Mouse (Mus musculus) kidney, adult 2 months (tissue): Measurements from ENCODE around the gene Litaf. TPM values are rescaled to one million over a fixed set of nuclear protein-coding genes. Genes with fewer than 3 reads are reported as not detected.

ENCODE experiments used
- DNase-seq: peaks from one replicate; pipeline ENCODE4 v3.0.0; 2021
- H3K27ac ChIP-seq: fragments of 200-500 bp; 2 replicates; pipeline ENCODE4 v1.5.1; 2012; ENCODE audit warnings: low read depth, low read length, control low read depth, inconsistent platforms; ENCODE audit not compliant: insufficient read depth
- H3K27me3 ChIP-seq: fragments of 200-500 bp; replicated peaks from 2 replicates; pipeline ENCODE4 v1.6.1; 2012; ENCODE audit warnings: mild to moderate bottlenecking, moderate library complexity, low read length, inconsistent platforms; ENCODE audit not compliant: control insufficient read depth, insufficient read depth
- H3K36me3 ChIP-seq: fragments of 200-500 bp; 2 replicates; pipeline ENCODE4 v1.6.1; 2012; ENCODE audit warnings: mild to moderate bottlenecking, moderate library complexity, low read length, inconsistent platforms; ENCODE audit not compliant: control insufficient read depth, insufficient read depth
- H3K4me1 ChIP-seq: fragments of 200-500 bp; 2 replicates; pipeline ENCODE4 v1.6.1; 2011; ENCODE audit warnings: low read length; ENCODE audit not compliant: control insufficient read depth, insufficient read depth
- H3K4me3 ChIP-seq: fragments of 200-500 bp; 2 replicates; pipeline ENCODE4 v1.5.1; 2011; ENCODE audit warnings: mild to moderate bottlenecking, low read depth, low read length, control low read depth; ENCODE audit not compliant: insufficient read depth
- CTCF ChIP-seq: fragments of 200-500 bp; conservative IDR thresholded peaks from 2 replicates; pipeline ENCODE4 v1.5.1; 2011; ENCODE audit warnings: low read depth, mild to moderate bottlenecking, control low read depth, low read length, moderate library complexity, mixed read lengths; ENCODE audit not compliant: insufficient read depth, insufficient read length
- POLR2A ChIP-seq: fragments of 200-500 bp; IDR thresholded peaks from one replicate; pipeline ENCODE4 v1.6.1; 2011; ENCODE audit warnings: low read depth, low read length, control low read depth
- WGBS: fragments of 180-500 bp; shearing (Covaris S2); methylation state at CpG from one replicate; pipeline ENCODE4 v1.1.7; 2018; 5-methylcytosine and 5-hydroxymethylcytosine counted together
- polyA plus RNA-seq: library from polyadenylated mRNA; depleted of rRNA; stranded (reverse); fragments of >200 nt; gene quantifications from 2 replicates; pipeline ENCODE4 v1.2.3, GENCODE M21; 2012

The Litaf gene
- polyA plus RNA-seq, 1 experiment: 125 TPM

- Histone ChIP-seq H3K27ac (no peak overlapping the region), H3K4me1 (peaks cover 3% of the 10 kb centered on the region; the same call in 1 of the 2 replicates), H3K36me3 (no peaks in the 10 kb centered on the region), H3K4me3 (no peak overlapping the region), H3K27me3 (no peaks in the 10 kb centered on the region)
- DNase-seq: no peak
- 40% methylated on average over 3 of the region's 3 CpGs for WGBS
- TF ChIP-seq CTCF: no peak
- TF ChIP-seq POLR2A: no peak
Measured at GRCm38 (mm10) chr16:10947724-10948123, 118.2 kb downstream of the Litaf start.

GRCm38 (mm10) chr16:10945381-10946127, 120.4 kb downstream of the Litaf start:
- 88% methylated on average over 7 of the region's 7 CpGs for WGBS
- TF ChIP-seq CTCF (no peak), POLR2A (no peak)
- Histone ChIP-seq H3K27me3 (no peaks in the 10 kb centered on the region), H3K4me3 (no peak overlapping the region), H3K4me1 (peaks cover 3% of the 10 kb centered on the region; the same call in 1 of the 2 replicates), H3K36me3 (no peaks in the 10 kb centered on the region), H3K27ac (no peak overlapping the region)
- no peak for DNase-seq

GRCm38 (mm10) chr16:10944545-10944944, 121.4 kb downstream of the Litaf start:
- no peak for TF ChIP-seq CTCF
- Histone ChIP-seq H3K4me1 (peaks cover 3% of the 10 kb centered on the region; the same call in 1 of the 2 replicates), H3K27ac (no peak overlapping the region), H3K27me3 (no peaks in the 10 kb centered on the region), H3K4me3 (no peak overlapping the region), H3K36me3 (no peaks in the 10 kb centered on the region)
- DNase-seq: no peak
- 79% methylated on average over 7 of the region's 7 CpGs for WGBS

- Histone ChIP-seq H3K27me3 (no peaks in the 10 kb centered on the region), H3K27ac (no peak overlapping the region), H3K36me3 (no peaks in the 10 kb centered on the region), H3K4me1 (peaks cover 3% of the 10 kb centered on the region; the same call in 1 of the 2 replicates), H3K4me3 (no peak overlapping the region)
- TF ChIP-seq CTCF: no peak
- TF ChIP-seq POLR2A: no peak
- DNase-seq: no peak
- WGBS: 63% methylated on average over 5 of the region's 5 CpGs
Measured at GRCm38 (mm10) chr16:10943257-10943656, 122.7 kb downstream of the Litaf start.

- no peak for DNase-seq
- Histone ChIP-seq H3K27me3 (no peaks in the 10 kb centered on the region), H3K4me3 (no peak overlapping the region), H3K27ac (no peak overlapping the region), H3K4me1 (peaks cover 3% of the 10 kb centered on the region; the same call in 1 of the 2 replicates), H3K36me3 (no peaks in the 10 kb centered on the region)
- 91% methylated on average over 2 of the region's 2 CpGs for WGBS
- no peak for TF ChIP-seq POLR2A
- no peak for TF ChIP-seq CTCF
Measured at GRCm38 (mm10) chr16:10940661-10941060, 125.3 kb downstream of the Litaf start.

GRCm38 (mm10) chr16:10939932-10940331, 126.0 kb downstream of the Litaf start:
- no peak for DNase-seq
- Histone ChIP-seq H3K27ac (no peak overlapping the region), H3K4me1 (peaks cover 3% of the 10 kb centered on the region; the same call in 1 of the 2 replicates), H3K4me3 (no peak overlapping the region), H3K36me3 (no peaks in the 10 kb centered on the region), H3K27me3 (no peaks in the 10 kb centered on the region)
- no peak for TF ChIP-seq CTCF
- 86% methylated on average over 4 of the region's 4 CpGs for WGBS

GRCm38 (mm10) chr16:10937497-10937896, 128.5 kb downstream of the Litaf start:
- Histone ChIP-seq H3K4me1 (no peaks in the 10 kb centered on the region), H3K36me3 (no peaks in the 10 kb centered on the region), H3K27ac (no peak overlapping the region), H3K27me3 (no peaks in the 10 kb centered on the region), H3K4me3 (no peak overlapping the region)
- no peak for DNase-seq
- 90% methylated on average over 11 of the region's 11 CpGs for WGBS
- TF ChIP-seq CTCF (no peak), POLR2A (no peak)
